ENCODE assay signal across 26 mouse cellular contexts in genomic region chr11:85724159-85724558, GRCm38 (mm10).
DNase-seq lines count a peak whose midpoint lies in the region; ATAC-seq and TF ChIP-seq lines count a peak whose summit lies in the region.
"Had no signal": no experiment of that assay in that cellular context is flagged by ENCODE, and none has a peak within 500 bp of the region (broad histone marks: within the 10 kb centered on the region; RNA-seq: fewer than 3 reads in every experiment).

No protein-coding gene starts in this region.

- H3K9me3 ChIP-seq in lung, postnatal 0 days (ENCODE audit: low read length), result no peaks in the 10 kb centered on the region
- no peaks in the 10 kb centered on the region for H3K9me3 ChIP-seq in embryonic facial prominence, embryonic 10.5 days
- no peaks in the 10 kb centered on the region for H3K9me3 ChIP-seq in hindbrain, embryonic 13.5 days
- H3K9me3 ChIP-seq: embryonic facial prominence, embryonic 12.5 days; forebrain, embryonic 15.5 days; G1E; limb, embryonic 12.5 days; liver, embryonic 15.5 days; midbrain, embryonic 15.5 days; neural tube, embryonic 12.5 days had no signal

- H3K27me3 ChIP-seq in lung, postnatal 0 days (replicated peaks; ENCODE audit: insufficient read depth, low read length), result no peaks in the 10 kb centered on the region
- H3K27me3 ChIP-seq in embryonic facial prominence, embryonic 10.5 days (replicated peaks; ENCODE audit: low read depth, poor library complexity, severe bottlenecking), result peaks cover 29% of the 10 kb centered on the region
- no peaks in the 10 kb centered on the region for H3K27me3 ChIP-seq in myocyte (ENCODE audit: control insufficient read depth, insufficient read depth, insufficient read length)
- H3K27me3 ChIP-seq in hindbrain, embryonic 13.5 days, result 0 out of 2 replicates have a peak, but pooled peaks cover under 1% of the 10 kb centered on the region
- H3K27me3 ChIP-seq: embryonic facial prominence, embryonic 12.5 days; midbrain, embryonic 15.5 days; neural tube, embryonic 12.5 days had no signal

- no peak overlapping the region for H3ac ChIP-seq in myocyte (ENCODE audit: control insufficient read depth, insufficient read length)

- H3K4me3 ChIP-seq in lung, postnatal 0 days (ENCODE audit: low read depth, low read length), result no peak overlapping the region
- no peak overlapping the region for H3K4me3 ChIP-seq in embryonic facial prominence, embryonic 10.5 days
- H3K4me3 ChIP-seq in myocyte, result no peak overlapping the region
- no peak overlapping the region for H3K4me3 ChIP-seq in hindbrain, embryonic 13.5 days
- H3K4me3 ChIP-seq: embryonic facial prominence, embryonic 12.5 days; forebrain, embryonic 15.5 days; limb, embryonic 12.5 days; liver, embryonic 15.5 days; midbrain, embryonic 15.5 days; neural tube, embryonic 12.5 days had no signal

- H3K79me2 ChIP-seq in myocyte (ENCODE audit: control insufficient read depth, insufficient read depth), result no peaks in the 10 kb centered on the region

- intact Hi-C loops in left cerebral cortex, postnatal 14 days (cut with DNase I), result no loop called here

- peak; percentile 17; the same call in 1 of the 2 replicates for ATAC-seq in lung, postnatal 0 days
- ATAC-seq in hindbrain, embryonic 13.5 days (ENCODE audit: low FRiP score), result no peak
- ATAC-seq: forebrain, embryonic 15.5 days; intestine, postnatal 0 days; midbrain, embryonic 15.5 days had no signal

- H3K9ac ChIP-seq in lung, postnatal 0 days (replicated peaks; ENCODE audit: low read depth), result no peak overlapping the region
- H3K9ac ChIP-seq in hindbrain, embryonic 13.5 days, result no peak overlapping the region
- H3K9ac ChIP-seq: embryonic facial prominence, embryonic 12.5 days; forebrain, embryonic 15.5 days; hindbrain, embryonic 14.5 days; limb, embryonic 12.5 days; liver, embryonic 15.5 days; midbrain, embryonic 15.5 days; neural tube, embryonic 12.5 days had no signal

- TF ChIP-seq POLR2A in myocyte (IDR thresholded peaks at IDR 0.05; ENCODE audit: insufficient read length, low read depth), result no peak

- no peak overlapping the region for H3K4me2 ChIP-seq in lung, postnatal 0 days (replicated peaks; ENCODE audit: low read depth, low read length)
- no peak overlapping the region for H3K4me2 ChIP-seq in myocyte (ENCODE audit: low read depth)
- H3K4me2 ChIP-seq in hindbrain, embryonic 13.5 days, result no peak overlapping the region
- H3K4me2 ChIP-seq: embryonic facial prominence, embryonic 12.5 days; forebrain, embryonic 15.5 days; heart, embryonic 11.5 days; hindbrain, embryonic 14.5 days; limb, embryonic 12.5 days; liver, embryonic 15.5 days; midbrain, embryonic 15.5 days; neural tube, embryonic 12.5 days had no signal

- DNase-seq in heart, adult 11 months, result peak; percentile 30
- DNase-seq in heart, adult 18-20 months, result no peak
- DNase-seq in lung, postnatal 0 days (ENCODE audit: low spot score), result peak; percentile 51
- no peak for DNase-seq in lung, postnatal 14 days
- DNase-seq in embryonic facial prominence, embryonic 10.5 days (ENCODE audit: low spot score), result peak; percentile 6
- no peak for DNase-seq in left cerebral cortex, postnatal 14 days (ENCODE audit: low spot score in 2 of 2)
- DNase-seq: adrenal gland, adult 8-10 months; cerebellum, adult 2 months; cerebellum, postnatal 14 days; heart, postnatal 4 days; kidney, adult 9 months; kidney, postnatal 10 days; right cerebral cortex, adult 18-20 months; right cerebral cortex, postnatal 4 days had no signal

- TF ChIP-seq EP300 in lung, postnatal 0 days (IDR thresholded peaks at IDR 0.05), result no peak

- 53% methylated on average over 6 of the region's 6 CpGs for WGBS in lung, postnatal 0 days
- WGBS in embryonic facial prominence, embryonic 10.5 days, result 85% methylated on average over 6 of the region's 6 CpGs
- WGBS in hindbrain, embryonic 13.5 days, result 78% methylated on average over 6 of the region's 6 CpGs

- no peaks in the 10 kb centered on the region for H3K4me1 ChIP-seq in lung, postnatal 0 days (ENCODE audit: insufficient read depth, low read depth, low read length)
- peaks cover 21% of the 10 kb centered on the region for H3K4me1 ChIP-seq in embryonic facial prominence, embryonic 10.5 days
- peaks cover 19% of the 10 kb centered on the region for H3K4me1 ChIP-seq in hindbrain, embryonic 13.5 days (replicated peaks)
- H3K4me1 ChIP-seq: forebrain, embryonic 15.5 days had no signal

- H3K36me3 ChIP-seq in lung, postnatal 0 days (ENCODE audit: insufficient read depth, low read length), result no peaks in the 10 kb centered on the region
- H3K36me3 ChIP-seq in embryonic facial prominence, embryonic 10.5 days (replicated peaks), result no peaks in the 10 kb centered on the region
- no peaks in the 10 kb centered on the region for H3K36me3 ChIP-seq in myocyte (ENCODE audit: control insufficient read depth, insufficient read depth)
- no peaks in the 10 kb centered on the region for H3K36me3 ChIP-seq in hindbrain, embryonic 13.5 days
- H3K36me3 ChIP-seq: embryonic facial prominence, embryonic 12.5 days; forebrain, embryonic 15.5 days; G1E; limb, embryonic 12.5 days; liver, embryonic 15.5 days; midbrain, embryonic 15.5 days; neural tube, embryonic 12.5 days had no signal

- peak overlapping the region; percentile 57 for H3K27ac ChIP-seq in lung, postnatal 0 days (ENCODE audit: low read length)
- no peak overlapping the region for H3K27ac ChIP-seq in embryonic facial prominence, embryonic 10.5 days (replicated peaks)
- no peak overlapping the region for H3K27ac ChIP-seq in hindbrain, embryonic 13.5 days
- H3K27ac ChIP-seq: embryonic facial prominence, embryonic 12.5 days; forebrain, embryonic 15.5 days; hindbrain, embryonic 14.5 days; limb, embryonic 12.5 days; liver, embryonic 15.5 days; midbrain, embryonic 15.5 days; neural tube, embryonic 12.5 days had no signal

- TF ChIP-seq CTCF in lung, postnatal 0 days (IDR thresholded peaks at IDR 0.05), result no peak

TF ChIP-seq in myocyte, 11 proteins besides CTCF, POLR2A, EP300 and RAD21:
- TF ChIP-seq USF1 (IDR thresholded peaks at IDR 0.05; ENCODE audit: low read depth) (no peak), MYOD1 (IDR thresholded peaks at IDR 0.05; ENCODE audit: control insufficient read depth in 1 of 3, insufficient read length in 2 of 3, low read depth in 2 of 3) (peak in 2 of 3 experiments; percentile 50 to 57), MAX (IDR thresholded peaks at IDR 0.05; ENCODE audit: low read depth) (no peak), MYOG (IDR thresholded peaks at IDR 0.05; ENCODE audit: control insufficient read depth in 1 of 3, insufficient read depth in 1 of 3, insufficient read length in 2 of 3, low read depth in 2 of 3) (peak in 1 of 3 experiments; percentile 69), REST (IDR thresholded peaks at IDR 0.05; ENCODE audit: insufficient read depth, insufficient read length) (no peak), SRF (IDR thresholded peaks at IDR 0.05; ENCODE audit: control insufficient read depth, insufficient read length, low read depth) (no peak), POLR2AphosphoS2 (IDR thresholded peaks at IDR 0.05; ENCODE audit: insufficient read length, low read depth) (no peak), TCF3 (IDR thresholded peaks at IDR 0.05; ENCODE audit: insufficient read length, low read depth) (no peak), CEBPB (IDR thresholded peaks at IDR 0.05; ENCODE audit: insufficient read depth, poor library complexity, severe bottlenecking) (no peak)

Comparison
In these comparisons a context has a peak if more than half of its experiments do, and no peak if none do; other contexts are left out.
1. DNase-seq: peak in heart, adult 11 months (single experiment), lung, postnatal 0 days (single experiment) and embryonic facial prominence, embryonic 10.5 days (single experiment); none in heart, adult 18-20 months (0 of 2), lung, postnatal 14 days (single experiment) and left cerebral cortex, postnatal 14 days (0 of 2).